Mouse (Mus musculus): ENCODE data around the gene Dok5. TPM values are rescaled to one million over a fixed set of nuclear protein-coding genes. Genes with fewer than 3 reads are reported as not detected.
A peak's percentile ranks its signal among the peaks of the same experiment; 100 is the strongest.

The Dok5 gene
- polyA plus RNA-seq, 1 experiment from 2014 or later = 57.8 TPM

DNA sequence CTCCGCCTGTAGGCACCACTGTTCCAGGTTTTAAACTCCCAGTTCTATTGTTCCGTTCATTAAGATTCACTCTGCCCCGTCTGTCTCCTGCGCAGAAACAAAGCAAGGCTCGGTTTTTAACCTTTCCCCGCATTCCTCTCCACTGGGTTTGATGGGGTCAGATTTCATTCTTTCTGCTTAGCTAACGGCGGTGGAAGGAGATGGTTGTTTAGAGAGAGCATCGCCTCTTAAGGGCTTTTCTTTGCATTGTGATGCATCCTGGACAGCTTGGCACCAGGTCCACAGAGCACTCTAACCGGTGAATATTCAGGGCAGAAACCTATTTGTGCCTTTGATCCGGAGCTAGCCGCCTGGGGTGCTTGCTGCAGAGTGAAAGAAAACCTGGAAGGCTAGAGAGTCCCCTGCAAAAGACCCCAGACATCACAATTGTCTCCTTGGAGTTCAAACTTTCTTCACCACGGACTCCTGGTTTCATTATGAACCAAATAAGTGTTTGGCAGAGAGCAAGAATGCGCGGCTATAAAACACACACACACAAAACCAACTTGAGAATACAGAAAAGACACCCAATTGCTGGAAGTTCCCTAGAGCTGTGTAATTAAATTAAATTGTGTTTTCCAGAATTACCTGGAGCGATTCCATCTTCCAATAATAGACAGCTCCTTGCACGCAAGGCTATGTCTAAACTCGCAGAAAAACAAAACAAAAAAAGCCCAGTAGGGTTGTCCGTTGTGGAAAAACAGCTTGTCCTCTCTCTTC, 40.7 kb downstream of the Dok5 start:
- H3K9ac ChIP-seq (ENCODE audit: low read depth, low read length) = peak overlapping the region; percentile 40; the same call in 1 of the 2 replicates

DNA sequence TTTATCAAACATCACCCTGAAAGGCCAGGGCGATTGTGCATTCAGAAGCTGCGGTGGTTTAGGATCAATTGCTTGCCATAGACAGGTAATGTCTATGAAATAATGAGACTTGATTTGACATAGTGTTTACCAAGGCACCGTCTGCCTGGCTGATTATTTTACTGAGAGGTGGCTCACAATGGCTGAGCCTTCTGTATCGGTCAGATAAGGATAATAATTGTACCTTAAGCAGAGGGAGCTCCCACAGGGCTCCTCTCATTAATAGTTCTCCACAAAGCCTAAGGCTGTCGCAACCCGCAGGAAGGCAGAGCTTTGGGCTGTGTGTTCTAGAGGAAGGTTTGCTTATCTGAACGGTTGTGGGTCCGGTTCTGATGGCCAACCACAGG, 41.3 kb downstream of the Dok5 start:
- Histone ChIP-seq H3K4me2 (ENCODE audit: low read length) (peak overlapping the region; percentile 33), H3K27me3 (ENCODE audit: control insufficient read depth, insufficient read depth, low read depth, low read length) (no peaks in the 10 kb centered on the region), H3K4me1 (ENCODE audit: control insufficient read depth, insufficient read depth, low read length) (peaks cover 18% of the 10 kb centered on the region), H3K27ac (ENCODE audit: low read length) (peak overlapping the region; percentile 80), H3K9me3 (replicated peaks; ENCODE audit: control insufficient read depth, low read length, poor library complexity, severe bottlenecking) (no peaks in the 10 kb centered on the region), H3K9ac (ENCODE audit: low read depth, low read length) (no peak overlapping the region), H3K4me3 (ENCODE audit: low read depth, low read length) (no peak overlapping the region), H3K36me3 (ENCODE audit: control insufficient read depth, insufficient read depth, low read length) (no peaks in the 10 kb centered on the region)
- WGBS = 11% methylated on average over 8 of the region's 8 CpGs
- ATAC-seq = peak; percentile 46

More for the DNA sequence above, 40.7 kb downstream of the Dok5 start:
- Histone ChIP-seq H3K27ac (ENCODE audit: low read length) (peak overlapping the region; percentile 80), H3K27me3 (ENCODE audit: control insufficient read depth, insufficient read depth, low read depth, low read length) (no peaks in the 10 kb centered on the region), H3K4me1 (ENCODE audit: control insufficient read depth, insufficient read depth, low read length) (peaks cover 19% of the 10 kb centered on the region), H3K36me3 (ENCODE audit: control insufficient read depth, insufficient read depth, low read length) (no peaks in the 10 kb centered on the region), H3K4me3 (ENCODE audit: low read depth, low read length) (no peak overlapping the region), H3K4me2 (ENCODE audit: low read length) (peak overlapping the region; percentile 33), H3K9me3 (replicated peaks; ENCODE audit: control insufficient read depth, low read length, poor library complexity, severe bottlenecking) (no peaks in the 10 kb centered on the region)
- ATAC-seq = peak; percentile 72
- WGBS = 1% methylated on average over 19 of the region's 19 CpGs

DNA sequence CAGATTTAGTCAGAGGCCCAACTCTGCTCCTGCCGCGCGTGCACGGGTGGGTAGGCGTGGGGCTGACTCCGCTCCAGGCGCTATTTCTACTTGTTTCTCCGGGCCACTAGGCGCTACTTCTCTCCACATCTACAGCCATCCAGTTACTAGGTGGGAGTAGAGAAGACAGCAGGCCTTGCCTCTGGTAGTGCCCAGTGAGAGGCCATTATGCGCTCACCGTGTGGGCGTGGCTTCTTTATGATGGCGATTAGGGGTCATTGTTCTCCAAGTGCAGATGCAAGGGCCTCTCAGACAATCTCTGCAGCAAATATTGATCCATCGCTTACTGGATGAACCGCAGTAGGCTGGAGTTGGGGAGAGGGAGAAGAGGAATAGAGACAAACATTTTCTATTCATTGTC, 44.0 kb downstream of the Dok5 start:
- H3K27ac ChIP-seq (ENCODE audit: low read length) = no peak overlapping the region
- no peak for ATAC-seq
- no peaks in the 10 kb centered on the region for H3K9me3 ChIP-seq (replicated peaks; ENCODE audit: control insufficient read depth, low read length, poor library complexity, severe bottlenecking)
- no peak overlapping the region for H3K9ac ChIP-seq (ENCODE audit: low read depth, low read length)
- WGBS = 87% methylated on average over 15 of the region's 15 CpGs
- no peaks in the 10 kb centered on the region for H3K36me3 ChIP-seq (ENCODE audit: control insufficient read depth, insufficient read depth, low read length)
- H3K27me3 ChIP-seq (ENCODE audit: control insufficient read depth, insufficient read depth, low read depth, low read length) = no peaks in the 10 kb centered on the region
- H3K4me1 ChIP-seq (ENCODE audit: control insufficient read depth, insufficient read depth, low read length) = peaks cover 18% of the 10 kb centered on the region
- no peak overlapping the region for H3K4me2 ChIP-seq (ENCODE audit: low read length)
- H3K4me3 ChIP-seq (ENCODE audit: low read depth, low read length) = no peak overlapping the region

GRCm38 (mm10) chr2:170776107-170776506, 44.5 kb downstream of the Dok5 start:
- Histone ChIP-seq H3K27me3 (ENCODE audit: control insufficient read depth, insufficient read depth, low read depth, low read length) (no peaks in the 10 kb centered on the region), H3K36me3 (ENCODE audit: control insufficient read depth, insufficient read depth, low read length) (no peaks in the 10 kb centered on the region), H3K4me3 (ENCODE audit: low read depth, low read length) (no peak overlapping the region), H3K9ac (ENCODE audit: low read depth, low read length) (no peak overlapping the region), H3K9me3 (replicated peaks; ENCODE audit: control insufficient read depth, low read length, poor library complexity, severe bottlenecking) (no peaks in the 10 kb centered on the region), H3K27ac (ENCODE audit: low read length) (no peak overlapping the region), H3K4me2 (ENCODE audit: low read length) (no peak overlapping the region), H3K4me1 (ENCODE audit: control insufficient read depth, insufficient read depth, low read length) (peaks cover 18% of the 10 kb centered on the region)
- no peak for ATAC-seq
- 95% methylated on average over 11 of the region's 11 CpGs for WGBS

GRCm38 (mm10) chr2:170777572-170777971, 46.0 kb downstream of the Dok5 start:
- Histone ChIP-seq H3K4me3 (ENCODE audit: low read depth, low read length) (no peak overlapping the region), H3K36me3 (ENCODE audit: control insufficient read depth, insufficient read depth, low read length) (no peaks in the 10 kb centered on the region), H3K9ac (ENCODE audit: low read depth, low read length) (no peak overlapping the region), H3K27me3 (ENCODE audit: control insufficient read depth, insufficient read depth, low read depth, low read length) (no peaks in the 10 kb centered on the region), H3K27ac (ENCODE audit: low read length) (no peak overlapping the region), H3K9me3 (replicated peaks; ENCODE audit: control insufficient read depth, low read length, poor library complexity, severe bottlenecking) (no peaks in the 10 kb centered on the region), H3K4me2 (ENCODE audit: low read length) (no peak overlapping the region), H3K4me1 (ENCODE audit: control insufficient read depth, insufficient read depth, low read length) (peaks cover 9% of the 10 kb centered on the region)
- 67% methylated on average over 6 of the region's 6 CpGs for WGBS
- ATAC-seq = no peak

GRCm38 (mm10) chr2:170780010-170780750, 48.6 kb downstream of the Dok5 start:
- Histone ChIP-seq H3K4me2 (ENCODE audit: low read length) (no peak overlapping the region), H3K36me3 (ENCODE audit: control insufficient read depth, insufficient read depth, low read length) (no peaks in the 10 kb centered on the region), H3K27ac (ENCODE audit: low read length) (peak overlapping the region; percentile 29; the same call in 1 of the 2 replicates), H3K4me3 (ENCODE audit: low read depth, low read length) (no peak overlapping the region), H3K4me1 (ENCODE audit: control insufficient read depth, insufficient read depth, low read length) (peaks cover 3% of the 10 kb centered on the region; the same call in 1 of the 2 replicates), H3K9ac (ENCODE audit: low read depth, low read length) (no peak overlapping the region), H3K9me3 (replicated peaks; ENCODE audit: control insufficient read depth, low read length, poor library complexity, severe bottlenecking) (no peaks in the 10 kb centered on the region), H3K27me3 (ENCODE audit: control insufficient read depth, insufficient read depth, low read depth, low read length) (no peaks in the 10 kb centered on the region)
- 73% methylated on average over 11 of the region's 11 CpGs for WGBS
- ATAC-seq = no peak; the same call in 1 of the 2 replicates

GRCm38 (mm10) chr2:170788101-170788500, 56.5 kb downstream of the Dok5 start:
- WGBS = 93% methylated on average over 10 of the region's 10 CpGs
- H3K27ac ChIP-seq (ENCODE audit: low read length) = no peak overlapping the region
- H3K9me3 ChIP-seq (replicated peaks; ENCODE audit: control insufficient read depth, low read length, poor library complexity, severe bottlenecking) = no peaks in the 10 kb centered on the region

DNA sequence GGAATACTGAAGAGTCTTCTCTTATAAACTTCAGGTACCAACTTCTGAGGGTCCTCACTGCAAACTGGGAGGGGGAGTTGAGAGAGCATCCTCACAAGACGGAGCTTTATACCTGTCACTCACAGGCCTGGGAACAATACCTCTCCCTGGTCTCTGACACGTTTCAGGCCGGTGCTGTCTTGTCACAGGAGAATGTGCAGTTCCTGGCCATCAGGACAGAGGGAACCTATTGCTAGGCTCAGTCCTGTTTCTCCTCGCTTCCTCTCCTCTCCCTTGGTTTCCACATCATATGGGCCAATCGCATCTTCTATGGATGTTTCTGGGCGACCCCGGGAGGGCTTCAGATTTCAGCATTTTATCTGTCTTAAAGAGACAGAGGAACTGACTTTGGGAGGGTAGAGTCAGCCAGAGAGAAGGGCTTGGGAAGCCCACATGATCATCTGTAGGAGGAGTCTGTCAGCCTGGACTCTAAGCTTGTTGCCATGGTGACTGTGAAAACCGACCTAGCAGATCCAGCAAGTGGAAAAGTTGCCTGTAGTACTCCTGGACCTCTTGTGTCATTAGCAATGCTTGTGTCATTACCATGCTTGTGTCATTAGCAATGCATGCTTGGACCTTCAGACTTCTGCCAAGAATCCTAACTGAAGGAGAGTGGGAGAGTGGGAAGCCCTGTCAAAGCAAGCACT, 59.9 kb downstream of the Dok5 start:
- H3K4me3 ChIP-seq (ENCODE audit: low read depth, low read length) = no peak overlapping the region
- H3K9me3 ChIP-seq (replicated peaks; ENCODE audit: control insufficient read depth, low read length, poor library complexity, severe bottlenecking) = no peaks in the 10 kb centered on the region
- WGBS = 24% methylated on average over 8 of the region's 8 CpGs
- peaks cover 8% of the 10 kb centered on the region for H3K4me1 ChIP-seq (ENCODE audit: control insufficient read depth, insufficient read depth, low read length)
- peak overlapping the region; percentile 36 for H3K4me2 ChIP-seq (ENCODE audit: low read length)
- no peak overlapping the region for H3K9ac ChIP-seq (ENCODE audit: low read depth, low read length)
- H3K36me3 ChIP-seq (ENCODE audit: control insufficient read depth, insufficient read depth, low read length) = no peaks in the 10 kb centered on the region
- peak overlapping the region; percentile 6; the same call in 1 of the 2 replicates for H3K27ac ChIP-seq (ENCODE audit: low read length)
- H3K27me3 ChIP-seq (ENCODE audit: control insufficient read depth, insufficient read depth, low read depth, low read length) = no peaks in the 10 kb centered on the region
- ATAC-seq = peak; percentile 90

More at GRCm38 (mm10) chr2:170788101-170788500, 56.5 kb downstream of the Dok5 start:
- H3K4me2 ChIP-seq (ENCODE audit: low read length) = no peak overlapping the region
- no peak overlapping the region for H3K9ac ChIP-seq (ENCODE audit: low read depth, low read length)
- no peak for ATAC-seq
- H3K4me3 ChIP-seq (ENCODE audit: low read depth, low read length) = no peak overlapping the region
- peaks cover 8% of the 10 kb centered on the region for H3K4me1 ChIP-seq (ENCODE audit: control insufficient read depth, insufficient read depth, low read length)
- H3K27me3 ChIP-seq (ENCODE audit: control insufficient read depth, insufficient read depth, low read depth, low read length) = no peaks in the 10 kb centered on the region
- H3K36me3 ChIP-seq (ENCODE audit: control insufficient read depth, insufficient read depth, low read length) = no peaks in the 10 kb centered on the region

All from midbrain, embryonic 16.5 days (tissue).